Mouse (Mus musculus): ENCODE results near the gene Fadd. TPM values are rescaled to one million over a fixed set of nuclear protein-coding genes. Genes with fewer than 3 reads are reported as not detected.

The Fadd gene
- 10.6 and 11.2 TPM in 2 replicates for polyA plus RNA-seq (2014; fragmentation: Nextera tagmentation; extraction: Ambion mirVana)

DNA sequence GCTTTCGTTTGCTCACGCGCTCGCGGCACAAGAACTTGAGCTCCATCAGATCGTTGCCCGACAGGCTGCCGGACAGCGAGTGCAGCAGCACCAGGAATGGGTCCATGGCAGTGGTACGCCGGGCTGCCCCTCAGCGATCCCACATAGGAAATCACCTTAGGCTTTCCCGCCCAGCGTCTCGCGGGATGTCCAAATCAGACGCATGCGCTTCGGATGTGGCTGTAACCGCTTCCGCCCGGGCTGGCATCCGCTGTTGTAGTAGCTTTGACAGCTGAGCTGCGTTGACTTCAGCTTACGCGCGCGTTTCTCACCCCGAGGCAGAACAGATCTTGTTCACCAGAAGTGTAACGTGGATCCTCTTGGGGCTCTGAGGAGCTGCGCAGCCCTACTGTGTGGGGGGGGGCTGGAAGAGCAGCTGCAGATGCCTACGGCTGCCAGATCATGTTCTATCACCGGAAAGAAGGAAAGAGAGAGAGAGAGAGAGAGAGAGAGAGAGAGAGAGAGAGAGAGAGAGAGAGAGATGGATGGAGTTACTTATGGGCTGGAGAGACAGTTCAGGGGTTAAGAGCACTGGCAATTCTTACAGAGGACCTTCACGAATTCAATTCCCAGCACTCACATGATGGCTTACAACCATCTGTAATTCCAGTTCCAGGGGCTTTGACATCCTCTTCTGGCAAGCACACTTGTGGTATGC is at the start of gene Fadd:
TSS of gene Fadd (minus strand) at position 180 of the 697 bp plus-strand sequence.
- DNase-seq (ENCODE audit: low spot score) (peak; percentile 96), ATAC-seq (replicated peaks; ENCODE audit: insufficient number of reproducible peaks, low FRiP score, low TSS enrichment, low read depth) (peak; percentile 83)
- Histone ChIP-seq H3K4me2 (ENCODE audit: low read depth, low read length) (peak within 1 kb of the TSS; percentile 84), H3K4me3 (ENCODE audit: low read depth, low read length) (peak within 1 kb of the TSS; percentile 75), H3K27me3 (ENCODE audit: control insufficient read depth, insufficient read depth, low read length) (no peaks in the 10 kb centered on the region; the same call in 1 of the 2 replicates), H3K9ac (replicated peaks; ENCODE audit: low read length) (peak within 1 kb of the TSS; percentile 87), H3K27ac (replicated peaks; ENCODE audit: low read depth, low read length) (peak within 1 kb of the TSS; percentile 84), H3K4me1 (ENCODE audit: control insufficient read depth, insufficient read depth, low read length) (no peaks in the 10 kb centered on the region), H3K36me3 (replicated peaks; ENCODE audit: control insufficient read depth, insufficient read depth, low read depth, low read length) (no peaks in the 10 kb centered on the region; the same call in 1 of the 2 replicates), H3K9me3 (replicated peaks; ENCODE audit: control insufficient read depth, low read length) (no peaks in the 10 kb centered on the region)
- 1% methylated on average over 34 of the region's 34 CpGs for WGBS

DNA sequence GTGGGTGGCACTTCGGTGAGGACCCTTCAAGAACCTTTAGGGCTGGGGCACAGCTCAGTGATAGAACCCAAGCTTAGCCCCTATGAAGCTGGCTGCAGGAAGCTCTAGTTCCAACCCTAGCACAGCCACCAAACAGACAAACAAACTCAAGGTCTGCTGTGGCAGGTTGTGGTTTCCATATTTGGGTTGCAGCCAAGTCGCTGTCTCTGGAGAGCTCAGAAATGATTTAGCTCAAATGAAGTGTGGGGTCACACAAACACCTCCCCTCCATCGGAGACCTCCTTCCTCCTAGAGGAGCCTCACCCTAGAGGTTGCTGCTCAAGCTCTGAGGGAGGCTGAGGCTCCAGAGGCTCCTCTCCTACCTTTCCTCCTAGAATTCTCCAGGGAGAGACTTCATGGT is 48.4 kb upstream of the Fadd start:
- Histone ChIP-seq H3K4me3 (ENCODE audit: low read depth, low read length) (no peak overlapping the region), H3K4me2 (ENCODE audit: low read depth, low read length) (no peak overlapping the region), H3K27ac (replicated peaks; ENCODE audit: low read depth, low read length) (no peak overlapping the region), H3K9me3 (replicated peaks; ENCODE audit: control insufficient read depth, low read length) (no peaks in the 10 kb centered on the region), H3K27me3 (ENCODE audit: control insufficient read depth, insufficient read depth, low read length) (no peaks in the 10 kb centered on the region), H3K36me3 (replicated peaks; ENCODE audit: control insufficient read depth, insufficient read depth, low read depth, low read length) (no peaks in the 10 kb centered on the region), H3K9ac (replicated peaks; ENCODE audit: low read length) (no peak overlapping the region), H3K4me1 (ENCODE audit: control insufficient read depth, insufficient read depth, low read length) (no peaks in the 10 kb centered on the region)
- 93% methylated on average over 3 of the region's 3 CpGs for WGBS
- no peak for ATAC-seq (replicated peaks; ENCODE audit: insufficient number of reproducible peaks, low FRiP score, low TSS enrichment, low read depth)
- DNase-seq (ENCODE audit: low spot score) = no peak

DNA sequence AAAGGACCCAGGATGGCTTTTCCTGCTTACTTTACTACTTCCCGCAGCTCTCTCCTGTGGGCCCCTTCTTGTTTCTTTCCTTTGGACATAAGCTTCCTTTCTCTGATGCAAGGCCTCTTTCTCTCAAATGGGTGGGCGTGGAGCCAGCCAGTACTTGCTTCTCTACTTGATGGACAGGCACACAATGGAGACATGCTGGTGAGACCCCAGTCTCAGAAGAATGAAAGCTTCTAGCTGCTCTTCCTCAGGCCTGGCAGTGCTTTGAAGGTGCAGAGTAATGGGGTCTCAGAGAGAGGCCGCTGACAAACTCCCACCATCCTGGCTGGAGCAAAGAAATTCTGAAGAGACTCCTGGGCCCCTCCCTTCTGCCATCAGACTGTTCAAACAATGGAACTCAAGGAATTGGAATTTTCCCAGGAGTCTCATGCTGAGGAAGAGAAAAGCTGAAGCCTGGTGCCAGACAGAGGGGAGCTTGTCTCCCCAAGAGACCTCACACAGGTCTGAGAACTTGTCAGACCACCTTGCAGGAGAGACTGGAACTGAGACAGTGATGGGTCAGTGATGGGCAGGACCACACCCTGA is 46.2 kb upstream of the Fadd start:
- WGBS = 8% methylated on average over 3 of the region's 3 CpGs
- H3K4me1 ChIP-seq (ENCODE audit: control insufficient read depth, insufficient read depth, low read length) = no peaks in the 10 kb centered on the region
- 0 out of 2 replicates have a peak overlapping the region, but pooled peaks have one; percentile 52 for H3K27ac ChIP-seq (replicated peaks; ENCODE audit: low read depth, low read length)
- H3K9ac ChIP-seq (replicated peaks; ENCODE audit: low read length) = 0 out of 2 replicates have a peak overlapping the region, but pooled peaks have one; percentile 6
- no peak overlapping the region for H3K4me2 ChIP-seq (ENCODE audit: low read depth, low read length)
- no peaks in the 10 kb centered on the region for H3K27me3 ChIP-seq (ENCODE audit: control insufficient read depth, insufficient read depth, low read length)
- no peak overlapping the region for H3K4me3 ChIP-seq (ENCODE audit: low read depth, low read length)
- DNase-seq (ENCODE audit: low spot score) (peak; percentile 70), ATAC-seq (replicated peaks; ENCODE audit: insufficient number of reproducible peaks, low FRiP score, low TSS enrichment, low read depth) (peak; percentile 84)
- H3K9me3 ChIP-seq (replicated peaks; ENCODE audit: control insufficient read depth, low read length) = no peaks in the 10 kb centered on the region
- no peaks in the 10 kb centered on the region for H3K36me3 ChIP-seq (replicated peaks; ENCODE audit: control insufficient read depth, insufficient read depth, low read depth, low read length)

DNA sequence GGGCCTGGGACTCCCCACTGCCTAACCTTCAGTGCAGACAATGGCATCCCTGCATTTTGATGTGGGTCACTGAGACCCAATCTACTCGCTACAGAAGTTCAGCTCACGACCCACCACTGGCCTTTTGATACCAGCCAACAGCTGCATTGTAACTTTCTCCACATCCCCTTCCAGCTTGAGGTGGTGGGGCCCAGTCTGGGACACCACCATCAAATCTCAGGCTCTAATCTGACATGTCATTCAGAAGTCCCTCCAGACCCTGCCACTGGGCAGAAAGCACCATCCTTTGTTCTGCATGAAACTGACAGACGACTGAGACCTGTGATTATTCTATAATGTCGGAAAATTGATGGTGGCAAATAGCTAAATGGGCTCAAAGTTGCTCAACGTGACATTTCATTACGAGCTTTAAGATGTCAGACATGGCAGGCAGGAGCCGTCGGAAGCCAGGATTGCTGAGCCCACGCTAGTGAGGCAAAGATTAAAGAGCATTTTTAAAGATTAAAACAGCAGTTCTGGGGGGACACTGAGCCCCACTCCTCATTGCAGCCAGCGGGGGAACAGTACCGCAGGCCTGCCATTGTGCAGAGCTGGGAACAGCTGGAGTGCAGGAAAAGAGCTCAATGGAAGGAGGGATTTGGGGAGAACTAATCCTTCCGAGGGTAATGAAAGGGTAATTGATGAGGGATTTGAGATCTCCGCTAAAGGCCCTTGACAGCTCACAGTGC is 45.5 kb upstream of the Fadd start:
- Histone ChIP-seq H3K27me3 (ENCODE audit: control insufficient read depth, insufficient read depth, low read length) (no peaks in the 10 kb centered on the region), H3K36me3 (replicated peaks; ENCODE audit: control insufficient read depth, insufficient read depth, low read depth, low read length) (no peaks in the 10 kb centered on the region), H3K9ac (replicated peaks; ENCODE audit: low read length) (no peak overlapping the region), H3K9me3 (replicated peaks; ENCODE audit: control insufficient read depth, low read length) (no peaks in the 10 kb centered on the region), H3K4me2 (ENCODE audit: low read depth, low read length) (no peak overlapping the region), H3K4me1 (ENCODE audit: control insufficient read depth, insufficient read depth, low read length) (no peaks in the 10 kb centered on the region), H3K4me3 (ENCODE audit: low read depth, low read length) (no peak overlapping the region), H3K27ac (replicated peaks; ENCODE audit: low read depth, low read length) (0 out of 2 replicates have a peak overlapping the region, but pooled peaks have one; percentile 52)
- no peak; the same call in none of the 2 replicates for ATAC-seq (replicated peaks; ENCODE audit: insufficient number of reproducible peaks, low FRiP score, low TSS enrichment, low read depth)
- DNase-seq (ENCODE audit: low spot score) = no peak
- 11% methylated on average over 13 of the region's 13 CpGs for WGBS

DNA sequence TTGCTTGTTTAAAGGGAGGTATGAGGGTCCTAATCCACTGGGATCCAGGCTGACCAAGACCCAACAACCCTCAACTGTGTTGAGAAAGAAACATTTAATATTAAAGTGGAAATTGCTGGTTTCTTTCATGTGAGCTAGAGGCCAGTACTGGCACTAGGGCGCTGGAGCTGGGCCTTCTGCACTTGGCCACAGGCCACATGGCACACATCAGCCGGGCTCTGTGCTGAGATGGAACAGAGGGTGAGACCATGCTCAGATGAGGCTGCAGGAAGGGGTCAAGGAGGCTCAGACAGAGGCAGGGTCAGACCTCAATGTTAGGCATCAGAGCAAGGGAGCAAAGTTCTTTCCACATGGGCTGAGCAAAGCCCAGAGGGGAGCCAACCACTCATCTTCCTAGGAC is 43.8 kb upstream of the Fadd start:
- no peak for DNase-seq (ENCODE audit: low spot score)

DNA sequence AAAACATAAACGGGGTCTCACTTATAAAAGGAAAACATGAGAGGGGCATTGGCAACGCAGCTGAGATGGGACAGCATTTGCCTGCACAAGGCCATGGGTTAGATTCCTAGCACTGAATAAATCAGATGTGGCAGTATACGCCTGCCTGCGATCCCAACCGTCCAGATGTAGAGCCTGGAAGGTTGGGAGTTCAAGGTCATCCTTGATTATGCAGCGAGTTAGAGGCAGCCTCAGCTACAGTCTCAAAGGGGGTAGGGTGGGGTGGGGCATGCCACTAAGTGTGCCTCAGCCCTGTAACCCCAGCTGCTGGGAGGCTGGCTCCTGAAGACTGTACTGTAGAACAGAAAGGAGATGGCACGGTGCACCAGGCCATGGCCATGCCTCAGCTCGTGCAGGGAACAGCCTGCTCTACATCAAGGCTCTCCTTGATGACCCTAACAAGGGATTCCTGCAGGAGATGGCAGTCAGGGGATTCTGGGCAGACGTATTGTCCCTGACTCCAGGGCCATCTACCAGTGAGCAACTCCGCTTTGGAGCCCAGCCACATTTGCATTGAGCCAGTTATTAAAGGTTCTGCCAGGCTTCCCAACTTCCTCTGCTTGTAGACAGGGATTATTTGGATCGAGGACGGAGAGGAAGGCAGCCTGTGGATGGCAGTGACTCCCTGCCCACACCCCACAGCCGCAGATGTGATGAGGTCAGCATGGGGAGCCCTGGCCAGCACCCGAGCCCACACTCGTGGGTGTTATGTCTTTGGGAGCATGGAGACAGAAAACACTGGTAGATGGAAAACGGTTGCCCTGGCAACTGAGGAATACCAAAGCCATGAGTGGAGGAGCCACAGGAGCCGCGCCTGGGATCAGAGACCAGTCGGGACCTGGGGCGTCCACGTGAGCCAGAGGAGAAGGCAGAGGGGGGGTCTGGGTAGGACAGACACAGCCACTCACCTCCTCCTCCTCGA is 38.7 kb upstream of the Fadd start:
- Histone ChIP-seq H3K36me3 (replicated peaks; ENCODE audit: control insufficient read depth, insufficient read depth, low read depth, low read length) (no peaks in the 10 kb centered on the region), H3K4me2 (ENCODE audit: low read depth, low read length) (no peak overlapping the region), H3K27me3 (ENCODE audit: control insufficient read depth, insufficient read depth, low read length) (no peaks in the 10 kb centered on the region), H3K4me3 (ENCODE audit: low read depth, low read length) (no peak overlapping the region), H3K4me1 (ENCODE audit: control insufficient read depth, insufficient read depth, low read length) (no peaks in the 10 kb centered on the region; the same call in 1 of the 2 replicates), H3K9ac (replicated peaks; ENCODE audit: low read length) (no peak overlapping the region), H3K9me3 (replicated peaks; ENCODE audit: control insufficient read depth, low read length) (no peaks in the 10 kb centered on the region), H3K27ac (replicated peaks; ENCODE audit: low read depth, low read length) (no peak overlapping the region)
- DNase-seq (ENCODE audit: low spot score) (no peak), ATAC-seq (replicated peaks; ENCODE audit: insufficient number of reproducible peaks, low FRiP score, low TSS enrichment, low read depth) (no peak)
- WGBS = 78% methylated on average over 22 of the region's 22 CpGs

More for the DNA sequence above, 43.8 kb upstream of the Fadd start:
- Histone ChIP-seq H3K27me3 (ENCODE audit: control insufficient read depth, insufficient read depth, low read length) (no peaks in the 10 kb centered on the region), H3K27ac (replicated peaks; ENCODE audit: low read depth, low read length) (no peak overlapping the region), H3K9me3 (replicated peaks; ENCODE audit: control insufficient read depth, low read length) (no peaks in the 10 kb centered on the region), H3K4me3 (ENCODE audit: low read depth, low read length) (no peak overlapping the region), H3K36me3 (replicated peaks; ENCODE audit: control insufficient read depth, insufficient read depth, low read depth, low read length) (no peaks in the 10 kb centered on the region), H3K4me1 (ENCODE audit: control insufficient read depth, insufficient read depth, low read length) (no peaks in the 10 kb centered on the region; the same call in 1 of the 2 replicates), H3K4me2 (ENCODE audit: low read depth, low read length) (no peak overlapping the region), H3K9ac (replicated peaks; ENCODE audit: low read length) (no peak overlapping the region)
- ATAC-seq (replicated peaks; ENCODE audit: insufficient number of reproducible peaks, low FRiP score, low TSS enrichment, low read depth) = no peak
- WGBS = 88% methylated on average over 2 of the region's 2 CpGs

DNA sequence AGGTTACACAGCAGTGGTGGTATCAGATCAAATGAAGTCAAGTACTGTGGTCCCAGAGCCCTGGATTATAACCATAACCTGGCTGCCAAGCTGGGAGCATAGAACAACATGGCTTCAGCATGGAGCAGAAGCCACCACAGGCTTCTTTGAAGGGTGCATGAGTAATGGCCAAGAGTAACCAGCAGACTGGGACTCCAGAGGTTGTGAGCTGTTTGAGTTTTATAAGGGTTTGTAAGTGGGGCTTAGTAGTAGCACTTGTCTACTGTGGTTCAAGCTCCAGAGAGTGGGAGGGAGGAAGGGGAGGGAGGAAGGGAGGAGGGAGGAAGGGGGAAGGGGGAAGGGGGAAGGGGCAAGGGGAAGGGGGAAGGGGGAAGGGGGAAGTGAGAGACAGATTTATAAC is 38.1 kb upstream of the Fadd start:
- Histone ChIP-seq H3K27me3 (ENCODE audit: control insufficient read depth, insufficient read depth, low read length) (no peaks in the 10 kb centered on the region), H3K36me3 (replicated peaks; ENCODE audit: control insufficient read depth, insufficient read depth, low read depth, low read length) (no peaks in the 10 kb centered on the region), H3K27ac (replicated peaks; ENCODE audit: low read depth, low read length) (no peak overlapping the region)

More for the DNA sequence above, 38.1 kb upstream of the Fadd start:
- no peak overlapping the region for H3K4me3 ChIP-seq (ENCODE audit: low read depth, low read length)
- H3K9me3 ChIP-seq (replicated peaks; ENCODE audit: control insufficient read depth, low read length) = no peaks in the 10 kb centered on the region
- no peak overlapping the region for H3K4me2 ChIP-seq (ENCODE audit: low read depth, low read length)
- no peaks in the 10 kb centered on the region; the same call in 1 of the 2 replicates for H3K4me1 ChIP-seq (ENCODE audit: control insufficient read depth, insufficient read depth, low read length)
- ATAC-seq (replicated peaks; ENCODE audit: insufficient number of reproducible peaks, low FRiP score, low TSS enrichment, low read depth) (no peak), DNase-seq (ENCODE audit: low spot score) (no peak)
- no peak overlapping the region for H3K9ac ChIP-seq (replicated peaks; ENCODE audit: low read length)
